Mouse (Mus musculus) C2C12 (cell line): ENCODE results near the gene Pltp. TPM values are rescaled to one million over a fixed set of nuclear protein-coding genes. Genes with fewer than 3 reads are reported as not detected.

Experiments used
- H3K27me3 ChIP-seq: one replicate; pipeline ENCODE4 v1.6.1; 2011; ENCODE audit not compliant: control insufficient read depth, insufficient read depth, insufficient read length
- H3K36me3 ChIP-seq: one replicate; pipeline ENCODE4 v1.6.1; 2011; ENCODE audit not compliant: control insufficient read depth, insufficient read depth
- H3K4me3 ChIP-seq: one replicate; pipeline ENCODE4 v1.5.1; 2011; ENCODE audit warnings: mild to moderate bottlenecking, control low read depth; ENCODE audit not compliant: poor library complexity, insufficient read depth, severe bottlenecking
- H3K79me2 ChIP-seq: one replicate; pipeline ENCODE4 v1.6.1; 2011; ENCODE audit not compliant: control insufficient read depth, insufficient read depth
- H3K79me3 ChIP-seq: one replicate; pipeline ENCODE4 v1.6.1; 2011; ENCODE audit warnings: low read depth, control low read depth
- H3ac ChIP-seq: one replicate; pipeline ENCODE3; 2011; ENCODE audit warnings: low read depth; ENCODE audit not compliant: control insufficient read depth, insufficient read length
- CEBPB ChIP-seq: IDR thresholded peaks from one replicate; pipeline ENCODE4 v1.6.1; 2011; ENCODE audit warnings: low read depth, mild to moderate bottlenecking, control low read depth, moderate library complexity
- CTCF ChIP-seq: IDR thresholded peaks from one replicate; pipeline ENCODE4 v1.5.1; 2011; ENCODE audit not compliant: control insufficient read depth, insufficient read depth, insufficient read length
- FOSL1 ChIP-seq: IDR thresholded peaks from one replicate; pipeline ENCODE4 v1.8.0; 2011; ENCODE audit warnings: mild to moderate bottlenecking, low read length; ENCODE audit not compliant: poor library complexity, insufficient read depth, severe bottlenecking
- MAX ChIP-seq: IDR thresholded peaks from one replicate; pipeline ENCODE4 v1.6.1; 2011; ENCODE audit warnings: mild to moderate bottlenecking, control low read depth
- MYOD1 ChIP-seq: IDR thresholded peaks from one replicate; pipeline ENCODE4 v1.6.1; 2011; ENCODE audit warnings: low read depth; ENCODE audit not compliant: control insufficient read depth, insufficient read length
- MYOG ChIP-seq: IDR thresholded peaks from one replicate; pipeline ENCODE4 v1.6.1; 2011; ENCODE audit not compliant: control insufficient read depth, insufficient read length; ENCODE audit errors: extremely low read depth
- USF1 ChIP-seq: IDR thresholded peaks from one replicate; pipeline ENCODE4 v1.6.1; 2011; ENCODE audit warnings: low read depth, mild to moderate bottlenecking, control low read depth, moderate library complexity
- polyA plus RNA-seq: library from polyadenylated mRNA; unstranded; fragments of >200 nt; fragmentation: generic; extraction: Trizol; gene quantifications from one replicate; pipeline ENCODE4 v1.2.1, GENCODE M21; 2012; ENCODE audit warnings: missing spikeins

Pltp gene
- polyA plus RNA-seq, 1 experiment: 13.3 TPM

- Histone ChIP-seq H3K79me3 (peaks cover 10% of the 10 kb centered on the region), H3K4me3 (no peak overlapping the region), H3K36me3 (no peaks in the 10 kb centered on the region), H3K27me3 (no peaks in the 10 kb centered on the region), H3K79me2 (peaks cover 15% of the 10 kb centered on the region), H3ac (no peak overlapping the region)
- no peak for TF ChIP-seq FOSL1
- no peak for TF ChIP-seq CEBPB
- TF ChIP-seq CTCF: no peak
- TF ChIP-seq MYOD1: no peak
- no peak for TF ChIP-seq USF1
- TF ChIP-seq MAX: no peak
- no peak for TF ChIP-seq MYOG
Observed at GRCm38 (mm10) chr2:164874239-164874769, 16.8 kb upstream of the Pltp start.

GRCm38 (mm10) chr2:164873621-164874020 lies 16.1 kb upstream of the Pltp start:
- Histone ChIP-seq H3K4me3 (no peak overlapping the region), H3K36me3 (no peaks in the 10 kb centered on the region)
- TF ChIP-seq MYOG (no peak), MAX (no peak), CEBPB (no peak), CTCF (no peak), USF1 (no peak), FOSL1 (no peak), MYOD1 (no peak)

DNA sequence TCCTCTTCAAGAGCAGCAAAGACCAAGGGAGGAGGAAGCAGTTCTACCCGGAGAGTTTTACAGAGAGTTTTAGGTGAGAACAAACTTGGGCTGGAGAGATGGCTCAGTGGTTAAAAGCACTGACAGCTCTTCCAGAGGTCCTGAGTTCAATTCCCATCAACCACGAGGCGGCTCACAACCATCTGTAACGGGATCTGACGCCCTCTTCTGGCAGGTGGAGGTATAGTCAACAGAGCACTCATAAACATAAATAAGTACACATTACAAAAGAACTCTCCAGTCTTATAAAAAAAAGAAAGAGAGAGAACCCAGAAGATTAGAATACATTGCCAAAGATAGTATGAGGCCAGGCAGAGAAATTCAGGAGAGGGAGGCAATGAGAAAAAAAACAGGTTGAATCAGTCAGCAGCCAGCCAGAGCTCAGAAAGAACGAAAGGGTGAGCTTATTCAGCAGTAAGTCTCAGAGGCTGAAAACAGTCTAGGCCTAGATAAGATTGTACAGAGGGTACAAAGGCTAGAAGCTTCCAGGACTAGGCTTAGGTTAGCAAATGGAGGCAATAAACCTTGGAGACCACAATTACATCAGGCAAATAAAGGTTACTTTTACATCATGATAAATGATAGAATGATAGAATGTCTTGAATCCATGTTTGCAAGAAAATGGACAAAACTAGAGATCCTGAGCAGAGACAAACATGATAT lies 14.2 kb upstream of the Pltp start:
- no peaks in the 10 kb centered on the region for H3K27me3 ChIP-seq
- H3K36me3 ChIP-seq: no peaks in the 10 kb centered on the region
- TF ChIP-seq USF1 (no peak), MYOG (no peak), CTCF (no peak), CEBPB (no peak), FOSL1 (no peak), MAX (no peak), MYOD1 (no peak)
- no peak overlapping the region for H3K4me3 ChIP-seq
- no peak overlapping the region for H3ac ChIP-seq
- H3K79me2 ChIP-seq: no peaks in the 10 kb centered on the region
- H3K79me3 ChIP-seq: no peaks in the 10 kb centered on the region

More at GRCm38 (mm10) chr2:164873621-164874020, 16.1 kb upstream of the Pltp start:
- H3K27me3 ChIP-seq: no peaks in the 10 kb centered on the region
- H3K79me3 ChIP-seq: peaks cover 6% of the 10 kb centered on the region
- no peak overlapping the region for H3ac ChIP-seq
- peaks cover 8% of the 10 kb centered on the region for H3K79me2 ChIP-seq

- Histone ChIP-seq H3K4me3 (no peak overlapping the region), H3K79me3 (no peaks in the 10 kb centered on the region)
- no peak for TF ChIP-seq CEBPB
- no peak for TF ChIP-seq CTCF
- TF ChIP-seq MYOD1: no peak
- no peak for TF ChIP-seq FOSL1
- no peak for TF ChIP-seq MYOG
Observed at GRCm38 (mm10) chr2:164868491-164868890, 11.0 kb upstream of the Pltp start.

DNA sequence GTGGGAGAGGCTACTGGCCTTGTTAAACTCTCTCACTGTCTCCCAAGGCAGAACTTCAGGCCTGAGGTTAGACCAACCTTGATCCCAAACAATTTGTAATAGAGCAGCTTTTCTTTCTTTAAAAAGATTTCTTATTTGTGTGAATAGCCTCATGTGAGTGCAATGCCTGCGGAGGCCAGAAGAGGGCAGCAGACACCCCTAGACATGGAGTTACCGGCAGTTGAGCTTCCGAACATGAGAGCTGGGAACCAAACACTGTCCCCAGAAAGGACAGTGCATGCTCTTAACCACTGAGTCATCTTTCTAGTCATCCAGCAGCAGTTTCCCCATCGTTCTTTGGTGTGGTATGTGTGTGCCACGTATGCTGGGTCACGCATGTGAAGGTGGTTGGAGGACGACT lies 10.1 kb upstream of the Pltp start:
- Histone ChIP-seq H3K79me2 (no peaks in the 10 kb centered on the region), H3ac (no peak overlapping the region), H3K4me3 (no peak overlapping the region), H3K36me3 (no peaks in the 10 kb centered on the region), H3K27me3 (no peaks in the 10 kb centered on the region), H3K79me3 (no peaks in the 10 kb centered on the region)
- TF ChIP-seq MAX (no peak), MYOG (no peak), CTCF (no peak), MYOD1 (no peak), FOSL1 (no peak), USF1 (no peak), CEBPB (no peak)

More at GRCm38 (mm10) chr2:164868491-164868890, 11.0 kb upstream of the Pltp start:
- Histone ChIP-seq H3K27me3 (no peaks in the 10 kb centered on the region), H3K79me2 (no peaks in the 10 kb centered on the region), H3K36me3 (no peaks in the 10 kb centered on the region), H3ac (no peak overlapping the region)

- Histone ChIP-seq H3K79me3 (no peaks in the 10 kb centered on the region), H3ac (no peak overlapping the region), H3K36me3 (no peaks in the 10 kb centered on the region), H3K79me2 (no peaks in the 10 kb centered on the region), H3K27me3 (no peaks in the 10 kb centered on the region), H3K4me3 (no peak overlapping the region)
- no peak for TF ChIP-seq USF1
- no peak for TF ChIP-seq MAX
- TF ChIP-seq CEBPB: no peak
- no peak for TF ChIP-seq FOSL1
- no peak for TF ChIP-seq MYOG
- no peak for TF ChIP-seq CTCF
- TF ChIP-seq MYOD1: no peak
Observed at GRCm38 (mm10) chr2:164866741-164867551, 9.4 kb upstream of the Pltp start.
